Mouse (Mus musculus) hindbrain, embryonic 13.5 days (tissue): Measurements from ENCODE around the gene Adat1. TPM values are rescaled to one million over a fixed set of nuclear protein-coding genes. Genes with fewer than 3 reads are reported as not detected.
"Not testable (repeated sequence)": the region's sequence is repeated elsewhere in the genome, so short reads cannot be mapped to it uniquely, and the experiment has no call there.

Experiments used
- ATAC-seq: fragments of 200-750 bp; cut with Nextera tagmentation; 2 replicates; pipeline ENCODE4 v1.8.0; 2017; ENCODE audit warnings: moderate TSS enrichment; ENCODE audit not compliant: low FRiP score
- H3K27ac ChIP-seq: fragments of 300-500 bp; sonication (generic); 2 replicates; pipeline ENCODE4 v1.5.1; 2015; ENCODE audit warnings: inconsistent platforms, mild to moderate bottlenecking, moderate library complexity
- H3K27me3 ChIP-seq: fragments of 300-500 bp; sonication (generic); 2 replicates; pipeline ENCODE4 v1.6.1; 2015; ENCODE audit warnings: mild to moderate bottlenecking, inconsistent platforms
- H3K36me3 ChIP-seq: fragments of 300-500 bp; sonication (generic); 2 replicates; pipeline ENCODE4 v1.6.1; 2015; ENCODE audit warnings: mild to moderate bottlenecking, inconsistent platforms
- H3K4me1 ChIP-seq: fragments of 300-500 bp; sonication (generic); replicated peaks from 2 replicates; pipeline ENCODE4 v1.6.1; 2015; ENCODE audit warnings: inconsistent platforms
- H3K4me2 ChIP-seq: fragments of 300-500 bp; sonication (generic); 2 replicates; pipeline ENCODE4 v1.6.1; 2015; ENCODE audit warnings: inconsistent platforms, mild to moderate bottlenecking, moderate library complexity
- H3K4me3 ChIP-seq: fragments of 300-500 bp; sonication (generic); 2 replicates; pipeline ENCODE4 v1.5.1; 2015; ENCODE audit warnings: mild to moderate bottlenecking, inconsistent platforms
- H3K9ac ChIP-seq: fragments of 300-500 bp; sonication (generic); 2 replicates; pipeline ENCODE4 v1.6.1; 2015; ENCODE audit warnings: mild to moderate bottlenecking, inconsistent platforms
- H3K9me3 ChIP-seq: fragments of 300-500 bp; sonication (generic); 2 replicates; pipeline ENCODE4 v1.6.1; 2016; ENCODE audit warnings: inconsistent platforms
- WGBS: fragments of 180-500 bp; shearing (Covaris S2); methylation state at CpG from one replicate; pipeline ENCODE4 v1.1.7; 2015; 5-methylcytosine and 5-hydroxymethylcytosine counted together
- polyA plus RNA-seq: library from polyadenylated mRNA; unstranded; fragments of >200 nt; fragmentation: Nextera tagmentation; extraction: Ambion mirVana; gene quantifications from 2 replicates; pipeline ENCODE4 v1.2.1, GENCODE M21; 2015

The Adat1 gene
- polyA plus RNA-seq, 1 experiment from 2014 or later: 8.5 TPM

- no peak for ATAC-seq
- Histone ChIP-seq H3K9me3 (no peaks in the 10 kb centered on the region), H3K27ac (no peak overlapping the region), H3K4me1 (no peaks in the 10 kb centered on the region), H3K27me3 (no peaks in the 10 kb centered on the region), H3K4me3 (no peak overlapping the region), H3K9ac (no peak overlapping the region), H3K4me2 (no peak overlapping the region), H3K36me3 (peaks cover 87% of the 10 kb centered on the region)
- 91% methylated on average over 3 of the region's 3 CpGs for WGBS
Observed at GRCm38 (mm10) chr8:111950846-111951245, 41.3 kb downstream of the Adat1 start.

- peaks cover 87% of the 10 kb centered on the region for H3K36me3 ChIP-seq
- no peak overlapping the region for H3K27ac ChIP-seq
- H3K9me3 ChIP-seq: no peaks in the 10 kb centered on the region
- no peak overlapping the region for H3K4me2 ChIP-seq
- H3K4me3 ChIP-seq: no peak overlapping the region
- no peak for ATAC-seq
- WGBS: 97% methylated on average over 8 of the region's 8 CpGs
- no peaks in the 10 kb centered on the region for H3K27me3 ChIP-seq
- H3K4me1 ChIP-seq: no peaks in the 10 kb centered on the region
- H3K9ac ChIP-seq: no peak overlapping the region
Observed at GRCm38 (mm10) chr8:111947954-111948353, 44.1 kb downstream of the Adat1 start.

GRCm38 (mm10) chr8:111947144-111947543, 45.0 kb downstream of the Adat1 start:
- H3K4me3 ChIP-seq: no peak overlapping the region
- no peak overlapping the region for H3K9ac ChIP-seq
- ATAC-seq: no peak
- H3K36me3 ChIP-seq: peaks cover 91% of the 10 kb centered on the region
- WGBS: 94% methylated on average over 2 of the region's 2 CpGs
- no peaks in the 10 kb centered on the region for H3K27me3 ChIP-seq
- H3K9me3 ChIP-seq: no peaks in the 10 kb centered on the region
- no peak overlapping the region for H3K27ac ChIP-seq
- H3K4me1 ChIP-seq: peaks cover 4% of the 10 kb centered on the region
- H3K4me2 ChIP-seq: no peak overlapping the region

- peaks cover 63% of the 10 kb centered on the region for H3K36me3 ChIP-seq
- no peak overlapping the region for H3K9ac ChIP-seq
- no peaks in the 10 kb centered on the region for H3K9me3 ChIP-seq
- no peak overlapping the region for H3K27ac ChIP-seq
- no peak overlapping the region for H3K4me2 ChIP-seq
- ATAC-seq: no peak
- peaks cover 22% of the 10 kb centered on the region for H3K4me1 ChIP-seq
- 92% methylated on average over 2 of the region's 2 CpGs for WGBS
- no peak overlapping the region for H3K4me3 ChIP-seq
- H3K27me3 ChIP-seq: no peaks in the 10 kb centered on the region
Observed at GRCm38 (mm10) chr8:111943544-111943943, 48.6 kb downstream of the Adat1 start.

GRCm38 (mm10) chr8:111941101-111941454, 51.0 kb downstream of the Adat1 start:
- peaks cover 38% of the 10 kb centered on the region for H3K36me3 ChIP-seq
- under 1% methylated on average over 23 of the region's 23 CpGs for WGBS
- peak overlapping the region; percentile 82 for H3K27ac ChIP-seq
- no peaks in the 10 kb centered on the region for H3K27me3 ChIP-seq
- H3K4me3 ChIP-seq: peak overlapping the region; percentile 99
- H3K4me1 ChIP-seq: peaks cover 22% of the 10 kb centered on the region
- peak overlapping the region; percentile 98 for H3K9ac ChIP-seq
- ATAC-seq: peak; percentile 30
- H3K9me3 ChIP-seq: no peaks in the 10 kb centered on the region
- H3K4me2 ChIP-seq: peak overlapping the region; percentile 100

GRCm38 (mm10) chr8:111940171-111941100, 51.7 kb downstream of the Adat1 start, which contains the start of gene Gabarapl2:
Gene Gabarapl2, plus strand, starts transcription at chr8:111940703.
- Histone ChIP-seq H3K27me3 (no peaks in the 10 kb centered on the region), H3K4me3 (peak within 1 kb of the TSS; percentile 99), H3K9me3 (no peaks in the 10 kb centered on the region), H3K27ac (peak within 1 kb of the TSS; percentile 82), H3K4me1 (peaks cover 22% of the 10 kb centered on the region), H3K9ac (peak within 1 kb of the TSS; percentile 98), H3K36me3 (peaks cover 32% of the 10 kb centered on the region), H3K4me2 (peak within 1 kb of the TSS; percentile 100)
- peak; percentile 96 for ATAC-seq
- under 1% methylated on average over 65 of the region's 65 CpGs for WGBS

- Histone ChIP-seq H3K27ac (0 out of 2 replicates have a peak overlapping the region, but pooled peaks have one; percentile 40), H3K9ac (peak overlapping the region; percentile 56; the same call in 1 of the 2 replicates), H3K4me2 (peak overlapping the region; percentile 61), H3K36me3 (peaks cover 25% of the 10 kb centered on the region), H3K27me3 (no peaks in the 10 kb centered on the region), H3K4me3 (peak overlapping the region; percentile 99), H3K9me3 (no peaks in the 10 kb centered on the region), H3K4me1 (peaks cover 22% of the 10 kb centered on the region)
- peak; percentile 64 for ATAC-seq
- WGBS: 11% methylated on average over 10 of the region's 10 CpGs
Observed at GRCm38 (mm10) chr8:111939516-111940142, 52.5 kb downstream of the Adat1 start.

GRCm38 (mm10) chr8:111938076-111938985, 53.8 kb downstream of the Adat1 start:
- H3K4me2 ChIP-seq, H3K4me3 ChIP-seq, ATAC-seq, H3K9ac ChIP-seq, H3K27ac ChIP-seq, H3K27me3 ChIP-seq, H3K9me3 ChIP-seq: not testable (repeated sequence)
- WGBS: 87% methylated on average over 9 of the region's 9 CpGs
- Histone ChIP-seq H3K4me1 (peaks cover 26% of the 10 kb centered on the region), H3K36me3 (peaks cover 13% of the 10 kb centered on the region)

GRCm38 (mm10) chr8:111937184-111937583, 54.9 kb downstream of the Adat1 start:
- peaks cover 2% of the 10 kb centered on the region for H3K36me3 ChIP-seq

GRCm38 (mm10) chr8:111934201-111934600, 57.9 kb downstream of the Adat1 start:
- ATAC-seq: peak; percentile 26
- no peak overlapping the region for H3K4me3 ChIP-seq
- H3K36me3 ChIP-seq: 0 out of 2 replicates have a peak, but pooled peaks cover 3% of the 10 kb centered on the region

More at GRCm38 (mm10) chr8:111937184-111937583, 54.9 kb downstream of the Adat1 start:
- no peak overlapping the region for H3K4me3 ChIP-seq
- peaks cover 34% of the 10 kb centered on the region for H3K4me1 ChIP-seq
- H3K27ac ChIP-seq: no peak overlapping the region
- WGBS: 79% methylated on average over 3 of the region's 3 CpGs
- no peaks in the 10 kb centered on the region for H3K9me3 ChIP-seq
- no peak overlapping the region for H3K4me2 ChIP-seq
- no peak for ATAC-seq
- H3K9ac ChIP-seq: no peak overlapping the region
- H3K27me3 ChIP-seq: no peaks in the 10 kb centered on the region

GRCm38 (mm10) chr8:111933348-111934076, 58.6 kb downstream of the Adat1 start, which contains the start of gene Tmem231:
Gene Tmem231, minus strand, starts transcription at chr8:111933881.
- Histone ChIP-seq H3K4me2 (peak within 1 kb of the TSS; percentile 90), H3K4me1 (peaks cover 21% of the 10 kb centered on the region), H3K36me3 (0 out of 2 replicates have a peak, but pooled peaks cover 3% of the 10 kb centered on the region), H3K9ac (peak within 1 kb of the TSS; percentile 82), H3K27ac (peak within 1 kb of the TSS; percentile 95), H3K27me3 (no peaks in the 10 kb centered on the region), H3K9me3 (no peaks in the 10 kb centered on the region), H3K4me3 (peak within 1 kb of the TSS; percentile 67)
- WGBS: under 1% methylated on average over 53 of the region's 53 CpGs
- peak; percentile 99 for ATAC-seq

More at GRCm38 (mm10) chr8:111934201-111934600, 57.9 kb downstream of the Adat1 start:
- Histone ChIP-seq H3K9ac (no peak overlapping the region), H3K4me2 (peak overlapping the region; percentile 90), H3K9me3 (no peaks in the 10 kb centered on the region), H3K27me3 (no peaks in the 10 kb centered on the region), H3K27ac (peak overlapping the region; percentile 95; the same call in 1 of the 2 replicates), H3K4me1 (peaks cover 21% of the 10 kb centered on the region)
- 96% methylated on average over 2 of the region's 2 CpGs for WGBS
